Mouse (Mus musculus): ENCODE results near the gene Taok3.

- TF ChIP-seq CTCF (IDR thresholded peaks at IDR 0.05; ENCODE audit: borderline replicate concordance, insufficient read depth, low read length) (no peak), POLR2A (IDR thresholded peaks at IDR 0.05; ENCODE audit: low read depth, low read length) (no peak)
Observed at GRCm38 (mm10) chr5:117104329-117104728, 15.6 kb upstream of the Taok3 start.
